Mouse (Mus musculus) lung, postnatal 10 days (tissue): ENCODE results near the gene Smgc.
"Not testable (repeated sequence)": the region's sequence is repeated elsewhere in the genome, so short reads cannot be mapped to it uniquely, and the experiment has no call there.

Source experiments
- DNase-seq: peaks from one replicate; pipeline ENCODE4 v3.0.0; 2021

The Smgc gene

DNA sequence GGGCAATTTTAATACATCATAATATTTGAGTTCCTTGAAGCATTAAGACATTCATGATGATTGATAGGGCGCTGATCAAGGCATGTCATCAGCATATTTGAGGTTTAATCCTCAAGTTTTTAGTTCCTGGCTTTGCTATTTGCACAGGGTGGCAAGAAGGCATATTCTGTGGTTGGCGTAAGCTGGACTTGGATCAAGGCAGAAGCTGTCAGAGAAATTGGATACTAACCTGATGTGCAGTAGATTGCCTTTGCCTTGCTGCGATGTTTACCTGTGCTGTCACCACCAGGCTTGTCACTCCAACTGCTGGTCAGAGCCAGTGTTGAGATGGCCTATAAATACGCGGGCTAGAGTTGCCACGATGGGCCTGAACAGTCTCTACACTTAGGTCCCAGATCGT, at the start of gene Smgc:
TSS of gene Smgc (plus strand) at position 301 of the 400 bp plus-strand sequence.
- DNase-seq = no peak

- DNase-seq = no peak
Observed at GRCm38 (mm10) chr15:91788338-91788737, 49.7 kb upstream of the Smgc start.

- no peak for DNase-seq
Observed at GRCm38 (mm10) chr15:91806463-91806862, 31.6 kb upstream of the Smgc start.

DNA sequence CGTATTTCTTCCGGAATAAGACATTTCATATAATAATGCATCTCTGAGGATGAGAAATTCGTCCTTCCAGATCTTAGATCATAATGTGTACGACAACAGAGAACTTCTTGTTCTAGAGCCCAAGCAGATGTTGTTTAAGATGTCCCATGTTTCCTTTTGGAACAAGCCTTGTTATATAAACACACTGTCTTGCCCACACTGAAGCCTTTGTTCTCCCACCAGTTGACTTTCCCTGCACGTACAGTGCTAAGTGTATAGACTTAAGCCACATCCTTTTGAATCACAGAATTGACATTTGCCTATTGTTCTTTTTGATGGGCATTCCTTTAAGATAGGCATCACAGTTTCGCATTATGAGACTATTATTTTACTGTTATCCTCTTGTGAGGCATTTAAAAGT, 2.7 kb upstream of the Smgc start:
- no peak for DNase-seq

DNA sequence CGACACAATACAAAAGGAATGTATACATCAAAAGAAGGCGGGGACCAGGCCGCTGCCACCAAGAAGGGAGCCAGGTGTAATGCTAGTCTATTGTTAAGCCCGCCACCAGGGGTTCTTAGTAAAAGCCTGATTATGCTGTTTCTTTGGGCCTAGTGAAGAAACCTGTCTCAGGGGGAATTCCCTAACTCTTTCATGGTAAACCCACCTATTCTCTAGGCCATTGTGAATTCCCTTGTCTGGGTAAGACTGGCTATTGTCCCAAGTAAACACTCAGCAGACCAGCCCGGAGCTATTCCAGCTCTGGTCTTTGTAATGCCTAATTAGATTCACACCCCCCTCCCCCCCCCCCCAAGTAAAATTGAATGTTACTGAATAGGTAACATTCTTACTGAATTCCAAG, 26.1 kb downstream of the Smgc start:
- not testable (repeated sequence) for DNase-seq

DNA sequence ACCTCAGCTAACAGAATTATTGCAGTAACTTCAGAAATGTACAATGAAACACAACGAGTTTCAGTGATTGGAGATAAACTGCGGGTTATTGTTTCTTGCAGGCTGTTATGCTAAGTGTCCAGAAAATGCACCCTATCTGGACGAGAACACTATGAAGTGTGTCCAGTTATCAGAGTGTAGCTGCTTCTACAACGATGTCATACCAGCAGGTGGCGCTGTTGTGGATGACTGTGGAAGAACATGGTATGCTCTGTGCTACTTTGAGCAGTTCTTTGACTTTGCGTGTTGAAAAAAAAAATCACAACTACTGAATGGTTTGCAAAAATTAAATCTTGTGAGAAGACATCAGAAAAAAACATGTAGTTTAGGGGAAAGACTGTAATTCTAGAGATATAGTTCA, 62.2 kb downstream of the Smgc start:
- DNase-seq = peak; percentile 5

GRCm38 (mm10) chr15:91907046-91907445, 69.0 kb downstream of the Smgc start:
- peak; percentile 42 for DNase-seq
